Mouse (Mus musculus): ENCODE results near the gene Zbtb3.

Gene Zbtb3

GRCm38 (mm10) chr19:8802130-8802821, at the start of gene Zbtb3:
Gene Zbtb3 (plus strand): TSS chr19:8802555.
- DNase-seq, result peak; percentile 98

- DNase-seq, result no peak
These were observed 46.7 kb upstream of the Zbtb3 start for GRCm38 (mm10) chr19:8755652-8756051.

GRCm38 (mm10) chr19:8756635-8757387, 45.5 kb upstream of the Zbtb3 start, which contains the start of gene Nxf1:
Gene Nxf1 (plus strand): TSS chr19:8757073.
- DNase-seq, result peak; percentile 94

- DNase-seq, result no peak
These were observed 44.8 kb upstream of the Zbtb3 start for GRCm38 (mm10) chr19:8757471-8757998.

- no peak for DNase-seq
These were observed 43.5 kb upstream of the Zbtb3 start for GRCm38 (mm10) chr19:8758899-8759298.

GRCm38 (mm10) chr19:8760757-8761156, 41.6 kb upstream of the Zbtb3 start:
- no peak for DNase-seq

GRCm38 (mm10) chr19:8763276-8763675, 39.1 kb upstream of the Zbtb3 start:
- DNase-seq, result no peak

GRCm38 (mm10) chr19:8765562-8765961, 36.8 kb upstream of the Zbtb3 start:
- no peak for DNase-seq

- DNase-seq, result peak; percentile 89
These were observed 31.6 kb upstream of the Zbtb3 start, which contains the start of gene Tmem223 for GRCm38 (mm10) chr19:8770567-8771270. Gene Tmem223 (plus strand): TSS chr19:8770996.

GRCm38 (mm10) chr19:8772996-8773395, 29.4 kb upstream of the Zbtb3 start:
- DNase-seq, result no peak

- DNase-seq, result no peak
These were observed 28.9 kb upstream of the Zbtb3 start for GRCm38 (mm10) chr19:8773409-8773808.

GRCm38 (mm10) chr19:8774086-8774835, 28.1 kb upstream of the Zbtb3 start, which contains the start of gene Tmem179b:
Gene Tmem179b (minus strand): TSS chr19:8774467.
- peak; percentile 98 for DNase-seq

- DNase-seq, result no peak
These were observed 27.4 kb upstream of the Zbtb3 start for GRCm38 (mm10) chr19:8774951-8775421.

- peak; percentile 96 for DNase-seq
These were observed 16.2 kb upstream of the Zbtb3 start, which contains the start of gene Taf6l for GRCm38 (mm10) chr19:8786008-8786781. Gene Taf6l (minus strand): TSS chr19:8786417.

GRCm38 (mm10) chr19:8788521-8788920, 13.8 kb upstream of the Zbtb3 start:
- DNase-seq, result no peak

GRCm38 (mm10) chr19:8789171-8789570, 13.2 kb upstream of the Zbtb3 start:
- no peak for DNase-seq

- no peak for DNase-seq
These were observed 12.2 kb upstream of the Zbtb3 start for GRCm38 (mm10) chr19:8790171-8790570.

- DNase-seq, result peak; percentile 95
These were observed 4.0 kb upstream of the Zbtb3 start, which contains the start of gene Polr2g for GRCm38 (mm10) chr19:8798264-8798946. Gene Polr2g (minus strand): TSS chr19:8798577.

GRCm38 (mm10) chr19:8798947-8799315, 3.4 kb upstream of the Zbtb3 start:
- no peak for DNase-seq

GRCm38 (mm10) chr19:8803204-8803780, 937 bp downstream of the Zbtb3 start:
- DNase-seq, result no peak

All from lung, postnatal 10 days (tissue).